Mouse (Mus musculus) cerebellum, adult 2 months (tissue): ENCODE results near the gene Lrrk1. TPM values are rescaled to one million over a fixed set of nuclear protein-coding genes. Genes with fewer than 3 reads are reported as not detected.

Experiments
- DNase-seq, 2 experiments: peaks; one replicate each; pipeline ENCODE4 v3.0.0; 2021
- H3K27ac ChIP-seq: fragments of 200-500 bp; 2 replicates; pipeline ENCODE4 v1.5.1; 2012; ENCODE audit warnings: low read length, control low read depth, inconsistent platforms; ENCODE audit not compliant: insufficient read depth
- H3K27me3 ChIP-seq: fragments of 200-500 bp; 2 replicates; pipeline ENCODE4 v1.6.1; 2012; ENCODE audit warnings: inconsistent platforms, mild to moderate bottlenecking, low read length, moderate library complexity; ENCODE audit not compliant: control insufficient read depth, insufficient read depth
- H3K4me1 ChIP-seq: fragments of 200-500 bp; 2 replicates; pipeline ENCODE4 v1.6.1; 2011; ENCODE audit warnings: low read length; ENCODE audit not compliant: control insufficient read depth, insufficient read depth
- H3K4me3 ChIP-seq: fragments of 200-500 bp; replicated peaks from 2 replicates; pipeline ENCODE3; 2011; ENCODE audit warnings: mild to moderate bottlenecking, low read depth, low read length, control low read depth; ENCODE audit not compliant: insufficient read depth
- CTCF ChIP-seq: fragments of 200-500 bp; IDR thresholded peaks from 2 replicates; pipeline ENCODE4 v1.5.1; 2011; ENCODE audit warnings: low read depth, mild to moderate bottlenecking, control low read depth, low read length, moderate library complexity, borderline replicate concordance; ENCODE audit not compliant: insufficient read depth
- POLR2A ChIP-seq: fragments of 200-500 bp; IDR thresholded peaks from 2 replicates; pipeline ENCODE4 v1.6.1; 2011; ENCODE audit warnings: low read length, control low read depth, borderline replicate concordance; ENCODE audit not compliant: insufficient read depth
- WGBS: fragments of 180-500 bp; shearing (Covaris S2); methylation state at CpG from one replicate; pipeline ENCODE4 v1.1.7; 2018; 5-methylcytosine and 5-hydroxymethylcytosine counted together
- polyA plus RNA-seq: library from polyadenylated mRNA; depleted of rRNA; stranded (reverse); fragments of >200 nt; gene quantifications from 2 replicates; pipeline ENCODE4 v1.2.3, GENCODE M21; 2012

Gene Lrrk1
- polyA plus RNA-seq, 1 experiment: 2.6 TPM

GRCm38 (mm10) chr7:66218193-66219014, 169.7 kb downstream of the Lrrk1 start:
- TF ChIP-seq CTCF (no peak), POLR2A (no peak)
- Histone ChIP-seq H3K4me3 (no peak overlapping the region), H3K4me1 (peaks cover 11% of the 10 kb centered on the region), H3K27ac (no peak overlapping the region), H3K27me3 (no peaks in the 10 kb centered on the region)
- WGBS: 32% methylated on average over 9 of the region's 9 CpGs
- DNase-seq: peak; percentile 44 to 62

GRCm38 (mm10) chr7:66217531-66218094, 170.5 kb downstream of the Lrrk1 start:
- Histone ChIP-seq H3K27ac (no peak overlapping the region), H3K4me3 (no peak overlapping the region), H3K4me1 (peaks cover 11% of the 10 kb centered on the region), H3K27me3 (no peaks in the 10 kb centered on the region)
- DNase-seq: no peak
- 46% methylated on average over 7 of the region's 7 CpGs for WGBS
- TF ChIP-seq CTCF: no peak
- TF ChIP-seq POLR2A: no peak

- no peaks in the 10 kb centered on the region for H3K27me3 ChIP-seq
- no peak for DNase-seq
- no peak for TF ChIP-seq CTCF
- H3K27ac ChIP-seq: no peak overlapping the region
- H3K4me3 ChIP-seq: no peak overlapping the region
- WGBS: 96% methylated on average over 7 of the region's 7 CpGs
- H3K4me1 ChIP-seq: peaks cover 11% of the 10 kb centered on the region
Observed at GRCm38 (mm10) chr7:66217011-66217410, 171.1 kb downstream of the Lrrk1 start.

- no peak for TF ChIP-seq CTCF
- TF ChIP-seq POLR2A: no peak
- Histone ChIP-seq H3K4me3 (no peak overlapping the region), H3K27me3 (no peaks in the 10 kb centered on the region), H3K27ac (no peak overlapping the region), H3K4me1 (peaks cover 11% of the 10 kb centered on the region)
- no peak for DNase-seq
- 100% methylated on average over 1 of the region's 1 CpGs for WGBS
Observed at GRCm38 (mm10) chr7:66215911-66216310, 172.2 kb downstream of the Lrrk1 start.

GRCm38 (mm10) chr7:66214477-66214876, 173.7 kb downstream of the Lrrk1 start:
- no peak for TF ChIP-seq CTCF
- no peak for TF ChIP-seq POLR2A
- peak in 1 of 2 experiments; percentile 15 for DNase-seq
- no peak overlapping the region for H3K27ac ChIP-seq
- H3K27me3 ChIP-seq: no peaks in the 10 kb centered on the region
- peaks cover 11% of the 10 kb centered on the region for H3K4me1 ChIP-seq
- H3K4me3 ChIP-seq: no peak overlapping the region
- 31% methylated on average over 6 of the region's 6 CpGs for WGBS

GRCm38 (mm10) chr7:66212887-66213286, 175.3 kb downstream of the Lrrk1 start:
- Histone ChIP-seq H3K4me1 (peaks cover 8% of the 10 kb centered on the region), H3K27me3 (no peaks in the 10 kb centered on the region), H3K4me3 (no peak overlapping the region), H3K27ac (no peak overlapping the region)
- no peak for TF ChIP-seq CTCF
- WGBS: 100% methylated on average over 1 of the region's 1 CpGs
- no peak for DNase-seq

GRCm38 (mm10) chr7:66209920-66210319, 178.2 kb downstream of the Lrrk1 start:
- Histone ChIP-seq H3K27me3 (no peaks in the 10 kb centered on the region), H3K27ac (no peak overlapping the region), H3K4me3 (no peak overlapping the region), H3K4me1 (peaks cover 3% of the 10 kb centered on the region; the same call in 1 of the 2 replicates)
- WGBS: 83% methylated on average over 2 of the region's 2 CpGs
- no peak for TF ChIP-seq CTCF
- no peak for TF ChIP-seq POLR2A
- DNase-seq: no peak

- WGBS: 87% methylated on average over 2 of the region's 2 CpGs
- TF ChIP-seq POLR2A (no peak), CTCF (no peak)
- no peaks in the 10 kb centered on the region for H3K27me3 ChIP-seq
Observed at GRCm38 (mm10) chr7:66201657-66202056, 186.5 kb downstream of the Lrrk1 start.

More at GRCm38 (mm10) chr7:66201657-66202056, 186.5 kb downstream of the Lrrk1 start:
- DNase-seq: no peak
- Histone ChIP-seq H3K27ac (no peak overlapping the region), H3K4me3 (no peak overlapping the region), H3K4me1 (no peaks in the 10 kb centered on the region)
